Mouse (Mus musculus) thymus, postnatal 10 days (tissue): ENCODE measurements at regions not wholly inside any gene's neighbourhood (a gene's known extent, or its start where the extent isn't known, plus 50 kb on each side); places are given as distances from the start of the nearest gene placed in this dataset.

Source experiments
- DNase-seq, 2 experiments: peaks; one replicate each; pipeline ENCODE4 v3.0.0; 2021; ENCODE audit warnings: low spot score in 2 of 2

GRCm38 (mm10) chr9:50257162-50257561, 87.6 kb downstream of the Rpl10-ps3 start:
- no peak for DNase-seq

- no peak for DNase-seq
Measured at GRCm38 (mm10) chr9:50244982-50245671, 99.6 kb downstream of the Rpl10-ps3 start.

GRCm38 (mm10) chr9:50240923-50241322, 103.8 kb downstream of the Rpl10-ps3 start:
- DNase-seq, result no peak

- no peak for DNase-seq
Measured at GRCm38 (mm10) chr9:50235908-50236307, 108.9 kb downstream of the Rpl10-ps3 start.

- no peak for DNase-seq
Measured at GRCm38 (mm10) chr9:50234655-50235054, 110.1 kb downstream of the Rpl10-ps3 start.

GRCm38 (mm10) chr9:50232958-50233510, 111.7 kb downstream of the Rpl10-ps3 start:
- DNase-seq, result no peak

- no peak for DNase-seq
Measured at GRCm38 (mm10) chr9:50210481-50210880, 134.3 kb downstream of the Rpl10-ps3 start.

- DNase-seq, result no peak
Measured at GRCm38 (mm10) chr9:50199422-50200218, 145.1 kb downstream of the Rpl10-ps3 start.

GRCm38 (mm10) chr9:50192400-50193110, 152.2 kb downstream of the Rpl10-ps3 start:
- no peak for DNase-seq

GRCm38 (mm10) chr9:50191136-50191535, 153.6 kb downstream of the Rpl10-ps3 start:
- no peak for DNase-seq

GRCm38 (mm10) chr9:50188576-50189070, 156.1 kb downstream of the Rpl10-ps3 start:
- no peak for DNase-seq

- no peak for DNase-seq
Measured at GRCm38 (mm10) chr9:50181360-50181759, 163.4 kb downstream of the Rpl10-ps3 start.

GRCm38 (mm10) chr9:50176131-50176530, 168.6 kb downstream of the Rpl10-ps3 start:
- DNase-seq, result no peak

- DNase-seq, result peak in 1 of 2 experiments; percentile 20
Measured at GRCm38 (mm10) chr9:50171826-50172464, 172.8 kb downstream of the Rpl10-ps3 start.

GRCm38 (mm10) chr9:50171164-50171563, 173.6 kb downstream of the Rpl10-ps3 start:
- no peak for DNase-seq

GRCm38 (mm10) chr9:50170637-50171036, 174.1 kb downstream of the Rpl10-ps3 start:
- DNase-seq, result no peak

GRCm38 (mm10) chr9:50154618-50155017, 190.2 kb downstream of the Rpl10-ps3 start:
- DNase-seq, result no peak

GRCm38 (mm10) chr9:50150091-50150490, 194.7 kb downstream of the Rpl10-ps3 start:
- no peak for DNase-seq

- no peak for DNase-seq
Measured at GRCm38 (mm10) chr9:50142756-50143155, 202.0 kb downstream of the Rpl10-ps3 start.

GRCm38 (mm10) chr9:50142091-50142490, 202.7 kb downstream of the Rpl10-ps3 start:
- no peak for DNase-seq

- DNase-seq, result no peak
Measured at GRCm38 (mm10) chr9:50141176-50141575, 203.6 kb downstream of the Rpl10-ps3 start.
